Mouse (Mus musculus): ENCODE measurements at regions not wholly inside any gene's neighbourhood (a gene's known extent, or its start where the extent isn't known, plus 50 kb on each side); places are given as distances from the start of the nearest gene placed in this dataset.
A peak's percentile ranks its signal among the peaks of the same experiment; 100 is the strongest.
"Not testable (repeated sequence)": the region's sequence is repeated elsewhere in the genome, so short reads cannot be mapped to it uniquely, and the experiment has no call there.

DNA sequence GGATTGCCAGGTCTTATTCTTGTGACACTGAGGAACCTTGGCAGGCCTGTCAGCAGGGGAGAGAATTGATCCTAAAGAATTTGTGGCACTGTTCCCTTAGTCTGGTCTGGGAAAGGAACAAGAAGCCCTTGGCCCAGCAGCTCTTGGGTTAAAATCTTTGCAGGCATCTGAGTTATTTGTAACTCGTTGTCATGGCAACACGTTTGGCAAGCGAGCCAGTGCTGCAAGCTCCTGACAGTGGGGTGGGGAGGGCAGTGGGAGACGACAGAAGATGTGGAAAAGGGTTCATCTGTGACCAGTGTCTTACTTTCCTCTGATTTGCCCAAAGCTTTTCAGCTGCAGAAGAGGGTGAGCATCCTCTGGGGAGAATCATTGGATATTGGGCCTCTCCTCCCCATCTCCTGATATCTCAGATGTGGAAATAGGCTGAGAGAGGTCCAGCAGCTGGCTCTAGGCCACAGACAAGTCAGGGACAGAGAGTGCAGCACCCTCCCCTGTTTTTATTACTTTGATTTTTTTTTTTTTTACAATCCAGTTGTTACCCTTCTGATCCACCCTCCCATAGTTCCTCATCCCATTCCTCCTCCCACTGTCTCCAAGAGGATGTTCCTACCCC, 92.4 kb upstream of the Huwe1 start:
- not testable (repeated sequence) for H3K4me1 ChIP-seq (ENCODE audit: control insufficient read depth, insufficient read depth, low read length); H3K4me2 ChIP-seq (replicated peaks; ENCODE audit: low read depth, low read length, severe bottlenecking); H3K27me3 ChIP-seq (ENCODE audit: control insufficient read depth, insufficient read depth, low read length); H3K36me3 ChIP-seq (ENCODE audit: control insufficient read depth, insufficient read depth, low read length); H3K9ac ChIP-seq (ENCODE audit: low read depth, low read length, severe bottlenecking); H3K27ac ChIP-seq (replicated peaks; ENCODE audit: low read depth, low read length); H3K9me3 ChIP-seq (ENCODE audit: control insufficient read depth, low read length); H3K4me3 ChIP-seq (replicated peaks; ENCODE audit: low read length)
- peak; percentile 47; the same call in 1 of the 2 replicates for ATAC-seq (ENCODE audit: low FRiP score, low read depth)
- peak; percentile 21 for DNase-seq (ENCODE audit: low spot score)
- WGBS: 13% methylated on average over 4 of the region's 4 CpGs

Data from limb, embryonic 14.5 days (tissue).